Mouse (Mus musculus) heart, embryonic 11.5 days (tissue): Measurements from ENCODE around the gene Mogat2. TPM values are rescaled to one million over a fixed set of nuclear protein-coding genes. Genes with fewer than 3 reads are reported as not detected.
A peak's percentile ranks its signal among the peaks of the same experiment; 100 is the strongest.

Experiments
- ATAC-seq: fragments of 200-750 bp; cut with Nextera tagmentation; replicated peaks from 2 replicates; pipeline ENCODE4 v1.8.0; 2017; ENCODE audit warnings: moderate library complexity; ENCODE audit not compliant: insufficient number of reproducible peaks, low FRiP score, low TSS enrichment
- H3K27ac ChIP-seq: fragments of 300-500 bp; sonication (generic); 2 replicates; pipeline ENCODE4 v1.5.1; 2014; ENCODE audit warnings: mild to moderate bottlenecking, low read depth, low read length
- H3K27me3 ChIP-seq: fragments of 300-500 bp; sonication (generic); 2 replicates; pipeline ENCODE4 v1.6.1; 2014; ENCODE audit warnings: mild to moderate bottlenecking, low read length, mixed read lengths; ENCODE audit not compliant: control insufficient read depth, insufficient read depth
- H3K36me3 ChIP-seq: fragments of 300-500 bp; sonication (generic); 2 replicates; pipeline ENCODE4 v1.6.1; 2014; ENCODE audit warnings: mild to moderate bottlenecking, low read length, moderate library complexity, mixed read lengths; ENCODE audit not compliant: control insufficient read depth, insufficient read depth
- H3K4me1 ChIP-seq: fragments of 300-500 bp; sonication (generic); 2 replicates; pipeline ENCODE4 v1.6.1; 2014; ENCODE audit warnings: low read length; ENCODE audit not compliant: control insufficient read depth, insufficient read depth
- H3K4me2 ChIP-seq: fragments of 300-500 bp; sonication (generic); 2 replicates; pipeline ENCODE4 v1.6.1; 2014; ENCODE audit warnings: mild to moderate bottlenecking, moderate library complexity
- H3K4me3 ChIP-seq: fragments of 300-500 bp; sonication (generic); 2 replicates; pipeline ENCODE4 v1.5.1; 2014; ENCODE audit warnings: low read depth, low read length
- H3K9ac ChIP-seq: fragments of 300-500 bp; sonication (generic); 2 replicates; pipeline ENCODE4 v1.6.1; 2014; ENCODE audit warnings: mild to moderate bottlenecking, low read depth, low read length, moderate library complexity
- H3K9me3 ChIP-seq: fragments of 300-500 bp; sonication (generic); replicated peaks from 2 replicates; pipeline ENCODE4 v1.6.1; 2016; ENCODE audit warnings: low read length; ENCODE audit not compliant: control insufficient read depth
- WGBS: fragments of 180-500 bp; shearing (Covaris S2); extraction: QIAGEN DNeasy Blood & Tissue Kit; methylation state at CpG from one replicate; pipeline ENCODE4 v1.1.7; 2014; ENCODE audit not compliant: insufficient replicate concordance; 5-methylcytosine and 5-hydroxymethylcytosine counted together
- polyA plus RNA-seq: library from polyadenylated mRNA; unstranded; fragments of >200 nt; fragmentation: Nextera tagmentation; extraction: Ambion mirVana; gene quantifications from 2 replicates; pipeline ENCODE4 v1.2.1, GENCODE M21; 2014

The Mogat2 gene
- polyA plus RNA-seq, 1 experiment from 2014 or later: 7.1 TPM

GRCm38 (mm10) chr7:99229411-99229810 is 9.0 kb downstream of the Mogat2 start:
- Histone ChIP-seq H3K27ac (no peak overlapping the region), H3K4me1 (0 out of 2 replicates have a peak, but pooled peaks cover 3% of the 10 kb centered on the region), H3K9me3 (no peaks in the 10 kb centered on the region), H3K9ac (no peak overlapping the region), H3K36me3 (no peaks in the 10 kb centered on the region), H3K4me2 (no peak overlapping the region), H3K27me3 (no peaks in the 10 kb centered on the region), H3K4me3 (no peak overlapping the region)
- 14% methylated on average over 2 of the region's 2 CpGs for WGBS
- ATAC-seq: no peak

GRCm38 (mm10) chr7:99228825-99229224 is 9.6 kb downstream of the Mogat2 start:
- H3K36me3 ChIP-seq: no peaks in the 10 kb centered on the region
- ATAC-seq: no peak
- H3K4me2 ChIP-seq: no peak overlapping the region
- no peaks in the 10 kb centered on the region for H3K9me3 ChIP-seq
- no peak overlapping the region for H3K27ac ChIP-seq
- H3K4me3 ChIP-seq: no peak overlapping the region
- H3K4me1 ChIP-seq: 0 out of 2 replicates have a peak, but pooled peaks cover 3% of the 10 kb centered on the region
- H3K9ac ChIP-seq: no peak overlapping the region
- 59% methylated on average over 8 of the region's 8 CpGs for WGBS
- no peaks in the 10 kb centered on the region for H3K27me3 ChIP-seq

GRCm38 (mm10) chr7:99227267-99227666 is 11.2 kb downstream of the Mogat2 start:
- Histone ChIP-seq H3K4me1 (0 out of 2 replicates have a peak, but pooled peaks cover 3% of the 10 kb centered on the region), H3K4me3 (no peak overlapping the region), H3K36me3 (no peaks in the 10 kb centered on the region), H3K9ac (no peak overlapping the region), H3K4me2 (no peak overlapping the region), H3K27me3 (no peaks in the 10 kb centered on the region), H3K27ac (no peak overlapping the region), H3K9me3 (no peaks in the 10 kb centered on the region)
- 89% methylated on average over 4 of the region's 4 CpGs for WGBS
- ATAC-seq: no peak

GRCm38 (mm10) chr7:99226662-99227061 is 11.8 kb downstream of the Mogat2 start:
- H3K36me3 ChIP-seq: no peaks in the 10 kb centered on the region
- 0 out of 2 replicates have a peak, but pooled peaks cover 3% of the 10 kb centered on the region for H3K4me1 ChIP-seq
- no peak overlapping the region for H3K4me3 ChIP-seq
- H3K27me3 ChIP-seq: no peaks in the 10 kb centered on the region
- H3K4me2 ChIP-seq: no peak overlapping the region
- H3K9me3 ChIP-seq: no peaks in the 10 kb centered on the region
- ATAC-seq: no peak
- WGBS: 82% methylated on average over 10 of the region's 10 CpGs
- H3K9ac ChIP-seq: no peak overlapping the region
- no peak overlapping the region for H3K27ac ChIP-seq

GRCm38 (mm10) chr7:99225421-99225820 is 13.0 kb downstream of the Mogat2 start:
- no peaks in the 10 kb centered on the region for H3K9me3 ChIP-seq
- no peaks in the 10 kb centered on the region for H3K27me3 ChIP-seq
- H3K4me1 ChIP-seq: 0 out of 2 replicates have a peak, but pooled peaks cover 3% of the 10 kb centered on the region
- ATAC-seq: no peak
- no peak overlapping the region for H3K9ac ChIP-seq
- WGBS: 78% methylated on average over 6 of the region's 6 CpGs
- H3K4me3 ChIP-seq: no peak overlapping the region
- H3K27ac ChIP-seq: no peak overlapping the region
- no peaks in the 10 kb centered on the region for H3K36me3 ChIP-seq
- H3K4me2 ChIP-seq: no peak overlapping the region

GRCm38 (mm10) chr7:99224648-99225190 is 13.7 kb downstream of the Mogat2 start:
- Histone ChIP-seq H3K4me2 (no peak overlapping the region), H3K9ac (no peak overlapping the region), H3K9me3 (no peaks in the 10 kb centered on the region), H3K27ac (no peak overlapping the region), H3K4me3 (no peak overlapping the region), H3K36me3 (no peaks in the 10 kb centered on the region), H3K27me3 (no peaks in the 10 kb centered on the region), H3K4me1 (0 out of 2 replicates have a peak, but pooled peaks cover 3% of the 10 kb centered on the region)
- 55% methylated on average over 1 of the region's 1 CpGs for WGBS
- ATAC-seq: no peak

GRCm38 (mm10) chr7:99224225-99224624 is 14.2 kb downstream of the Mogat2 start:
- 70% methylated on average over 7 of the region's 7 CpGs for WGBS
- no peaks in the 10 kb centered on the region for H3K9me3 ChIP-seq

GRCm38 (mm10) chr7:99217338-99218074 is 20.9 kb downstream of the Mogat2 start:
- no peaks in the 10 kb centered on the region for H3K36me3 ChIP-seq
- no peaks in the 10 kb centered on the region for H3K9me3 ChIP-seq
- H3K4me1 ChIP-seq: peaks cover 18% of the 10 kb centered on the region
- no peak overlapping the region for H3K4me2 ChIP-seq
- peak; percentile 63; the same call in 1 of the 2 replicates for ATAC-seq
- WGBS: 63% methylated on average over 3 of the region's 3 CpGs
- no peak overlapping the region for H3K4me3 ChIP-seq
- H3K27ac ChIP-seq: peak overlapping the region; percentile 43; the same call in 1 of the 2 replicates
- no peaks in the 10 kb centered on the region; the same call in 1 of the 2 replicates for H3K27me3 ChIP-seq
- H3K9ac ChIP-seq: no peak overlapping the region

More at GRCm38 (mm10) chr7:99224225-99224624, 14.2 kb downstream of the Mogat2 start:
- H3K27ac ChIP-seq: no peak overlapping the region
- H3K4me3 ChIP-seq: no peak overlapping the region
- H3K4me2 ChIP-seq: no peak overlapping the region
- H3K36me3 ChIP-seq: no peaks in the 10 kb centered on the region
- ATAC-seq: no peak
- H3K4me1 ChIP-seq: 0 out of 2 replicates have a peak, but pooled peaks cover 3% of the 10 kb centered on the region
- no peaks in the 10 kb centered on the region for H3K27me3 ChIP-seq
- H3K9ac ChIP-seq: no peak overlapping the region
